Mouse (Mus musculus) megakaryocyte, embryonic 14.5 days (primary cell): Measurements from ENCODE around the gene Eml6.

ENCODE experiments used
- FLI1 ChIP-seq: IDR thresholded peaks from 2 replicates; pipeline ENCODE4 v1.6.1; 2012; ENCODE audit warnings: low read length, inconsistent platforms, mixed read lengths
- GATA1 ChIP-seq: IDR thresholded peaks from 3 replicates; pipeline ENCODE4 v1.6.1; 2012; ENCODE audit warnings: mixed read lengths, low read length, inconsistent platforms, borderline replicate concordance

DNA sequence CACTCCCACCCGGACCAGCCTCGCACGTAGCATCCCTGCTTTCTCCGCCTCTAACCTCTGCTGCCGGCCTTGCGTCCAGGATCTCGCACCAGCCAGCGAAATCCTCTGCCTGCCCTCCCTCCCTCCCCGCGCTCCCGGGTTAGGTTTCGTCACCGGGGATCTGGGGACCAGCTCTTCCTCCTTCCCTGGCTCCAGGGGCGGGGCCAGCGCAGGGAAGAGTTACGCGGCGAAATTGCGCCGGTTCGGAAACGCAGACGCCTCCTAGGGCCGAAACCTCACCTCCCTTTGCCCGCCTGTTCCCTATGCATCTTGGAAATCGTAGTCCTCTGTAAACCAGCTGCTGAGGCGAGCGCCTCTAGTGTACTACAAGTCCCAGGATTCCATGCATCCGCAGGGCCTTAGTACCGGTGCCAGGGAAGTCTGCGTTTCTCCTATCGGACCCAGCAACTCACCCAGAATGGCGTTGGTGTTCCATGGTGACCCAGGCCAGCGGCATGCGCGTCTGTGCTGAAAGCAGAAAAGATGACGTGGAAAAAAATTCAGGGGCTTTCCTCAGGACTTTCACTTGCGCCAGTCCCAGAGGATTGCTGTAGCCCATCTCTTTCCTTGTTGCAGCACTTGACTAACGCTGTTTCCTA is at the start of gene Eml6:
- TF ChIP-seq GATA1 (no peak), FLI1 (no peak)
